Mouse (Mus musculus) T-helper 1 cell (primary cell): ENCODE measurements around the gene Arhgef26.

Experiments
- in situ Hi-C: fragments of 300-600 bp; cut with MboI, MseI; formaldehyde crosslinking; loops from one replicate; pipeline ENCODE4 v1.15.1; 2025; ENCODE audit warnings: high pct_unique_total_duplicates

Gene Arhgef26

GRCm38 (mm10) chr3:62446271-62446670 lies 108.1 kb downstream of the Arhgef26 start:
- in situ Hi-C loops, result no loop called here

- in situ Hi-C loops, result no loop called here
These were observed 109.0 kb downstream of the Arhgef26 start for GRCm38 (mm10) chr3:62447151-62447550.

- in situ Hi-C loops, result no loop called here
These were observed 111.8 kb downstream of the Arhgef26 start for GRCm38 (mm10) chr3:62449871-62450496.

GRCm38 (mm10) chr3:62452961-62453360 lies 114.8 kb downstream of the Arhgef26 start:
- in situ Hi-C loops, result no loop called here

- in situ Hi-C loops, result no loop called here
These were observed 116.0 kb downstream of the Arhgef26 start for GRCm38 (mm10) chr3:62454096-62454495.

GRCm38 (mm10) chr3:62455854-62456253 lies 117.7 kb downstream of the Arhgef26 start:
- in situ Hi-C loops, result loop anchor here (5.0 kb wide), 1 partner anchor 1214 kb away; no protein-coding TSS in a partner anchor

GRCm38 (mm10) chr3:62458284-62459013 lies 120.3 kb downstream of the Arhgef26 start:
- in situ Hi-C loops, result loop anchor here (5.0 kb wide), 1 partner anchor 1216 kb away; no protein-coding TSS in a partner anchor

GRCm38 (mm10) chr3:62459483-62459882 lies 121.3 kb downstream of the Arhgef26 start:
- in situ Hi-C loops, result loop anchor here (5.0 kb wide), 1 partner anchor 1217 kb away; no protein-coding TSS in a partner anchor

GRCm38 (mm10) chr3:62464276-62464675 lies 126.1 kb downstream of the Arhgef26 start:
- in situ Hi-C loops, result no loop called here

- in situ Hi-C loops, result no loop called here
These were observed 132.0 kb downstream of the Arhgef26 start for GRCm38 (mm10) chr3:62470179-62470578.

GRCm38 (mm10) chr3:62484340-62484739 lies 146.2 kb downstream of the Arhgef26 start:
- in situ Hi-C loops, result no loop called here

- in situ Hi-C loops, result no loop called here
These were observed 154.4 kb downstream of the Arhgef26 start for GRCm38 (mm10) chr3:62492568-62492967.

- in situ Hi-C loops, result no loop called here
These were observed 161.2 kb downstream of the Arhgef26 start for GRCm38 (mm10) chr3:62499327-62499726.

- in situ Hi-C loops, result loop anchor here (10.0 kb wide), 1 partner anchor 1469 kb away; the partner anchor contains the start of gene Gmps
These were observed 167.2 kb downstream of the Arhgef26 start for GRCm38 (mm10) chr3:62505166-62505900.

- in situ Hi-C loops, result loop anchor here (10.0 kb wide), 1 partner anchor 1468 kb away; the partner anchor contains the start of gene Gmps
These were observed 168.5 kb downstream of the Arhgef26 start, which contains the start of gene Dhx36 for GRCm38 (mm10) chr3:62506488-62507205. Dhx36 (minus strand) TSS chr3:62507004.

- in situ Hi-C loops, result loop anchor here (10.0 kb wide), 1 partner anchor 1468 kb away; the partner anchor contains the start of gene Gmps
These were observed 169.1 kb downstream of the Arhgef26 start for GRCm38 (mm10) chr3:62507206-62507647.
